Mouse (Mus musculus) thymus, adult 2 months (tissue): ENCODE data around the gene Spag9.

Experiments used
- CTCF ChIP-seq: fragments of 200-500 bp; IDR thresholded peaks from 2 replicates; pipeline ENCODE4 v1.5.1; 2012; ENCODE audit warnings: mild to moderate bottlenecking, control low read depth, low read length, moderate library complexity, borderline replicate concordance; ENCODE audit not compliant: control insufficient read depth, poor library complexity, insufficient read depth; ENCODE audit errors: extremely low read depth
- POLR2A ChIP-seq: fragments of 200-500 bp; IDR thresholded peaks from 2 replicates; pipeline ENCODE4 v1.6.1; 2012; ENCODE audit warnings: mild to moderate bottlenecking, low read length, control low read depth, moderate library complexity; ENCODE audit not compliant: control insufficient read depth, poor library complexity, insufficient read depth; ENCODE audit errors: extremely low read depth

DNA sequence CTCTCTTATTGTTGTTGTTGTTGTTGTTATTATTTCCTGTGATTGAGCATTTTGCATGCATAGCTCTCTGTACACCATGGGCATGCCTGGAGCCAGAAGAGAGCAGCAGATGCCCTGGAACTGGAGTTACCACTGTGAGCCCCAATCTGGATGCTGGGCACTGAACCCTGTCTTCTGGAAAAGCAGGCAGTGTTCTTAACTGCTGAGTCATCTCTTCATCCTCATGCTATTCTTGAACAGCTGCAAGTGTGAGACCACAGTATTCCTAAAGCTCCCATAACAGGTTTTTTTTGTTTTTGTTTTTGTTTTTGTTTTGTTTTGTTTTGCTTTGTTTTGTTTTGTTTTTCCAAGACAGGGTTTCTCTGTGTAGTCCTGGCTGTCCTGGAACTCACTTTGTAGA is 9.6 kb upstream of the Spag9 start:
- TF ChIP-seq CTCF (no peak), POLR2A (no peak)
